Mouse (Mus musculus) liver (tissue): Measurements from ENCODE around the gene Tnxb.
A peak's percentile ranks its signal among the peaks of the same experiment; 100 is the strongest.

ENCODE experiments used
- DNase-seq: peaks from one replicate; pipeline ENCODE4 v3.0.0-alpha.2; 2020; ENCODE audit warnings: mixed read lengths

Tnxb gene

GRCm38 (mm10) chr17:34660259-34660820, 10.0 kb upstream of the Tnxb start:
- DNase-seq = no peak

DNA sequence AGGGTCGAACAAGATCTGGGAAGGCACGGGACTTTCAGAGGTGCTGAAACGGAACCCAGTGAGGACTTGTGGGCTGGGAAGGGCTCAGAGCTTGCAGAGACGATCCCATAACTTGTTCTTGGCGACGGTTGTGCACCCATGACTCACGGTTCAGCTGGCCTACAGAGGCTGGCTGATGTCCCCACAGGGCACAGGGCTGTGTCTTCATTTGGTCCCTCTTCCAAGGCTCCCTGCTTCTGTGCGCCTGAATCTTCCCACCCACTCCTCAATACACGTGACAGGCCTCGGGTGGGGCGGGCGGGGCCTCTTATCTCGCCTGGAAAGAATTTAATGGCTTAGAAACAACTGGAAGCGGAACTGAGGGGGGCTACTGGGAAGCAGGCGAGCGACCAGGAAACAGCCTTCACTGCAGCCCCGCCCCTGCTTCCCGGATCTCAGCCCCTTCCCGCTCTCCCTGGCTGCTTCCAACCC, 9.2 kb upstream of the Tnxb start:
- DNase-seq = peak; percentile 25

GRCm38 (mm10) chr17:34662468-34662867, 7.9 kb upstream of the Tnxb start:
- no peak for DNase-seq

DNA sequence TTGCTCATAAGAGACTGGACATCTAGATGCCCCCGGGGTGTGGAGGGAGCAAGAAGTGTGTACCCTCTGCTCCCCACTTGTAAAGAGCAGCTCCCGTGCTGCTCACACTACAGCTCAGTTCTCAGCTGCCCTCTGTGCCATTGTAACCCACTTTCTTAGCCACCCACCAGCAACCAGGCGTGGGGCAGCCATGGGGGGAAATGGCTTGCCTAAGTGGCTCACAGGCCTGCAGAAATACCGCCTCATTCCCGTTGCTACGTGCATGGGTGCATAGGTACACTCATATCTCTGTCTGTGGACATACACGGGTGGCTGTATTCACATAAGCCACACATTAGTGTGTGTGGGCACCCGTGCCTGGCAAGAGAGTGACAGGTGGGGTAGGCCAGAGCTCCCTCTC, 7.4 kb upstream of the Tnxb start:
- DNase-seq = no peak

DNA sequence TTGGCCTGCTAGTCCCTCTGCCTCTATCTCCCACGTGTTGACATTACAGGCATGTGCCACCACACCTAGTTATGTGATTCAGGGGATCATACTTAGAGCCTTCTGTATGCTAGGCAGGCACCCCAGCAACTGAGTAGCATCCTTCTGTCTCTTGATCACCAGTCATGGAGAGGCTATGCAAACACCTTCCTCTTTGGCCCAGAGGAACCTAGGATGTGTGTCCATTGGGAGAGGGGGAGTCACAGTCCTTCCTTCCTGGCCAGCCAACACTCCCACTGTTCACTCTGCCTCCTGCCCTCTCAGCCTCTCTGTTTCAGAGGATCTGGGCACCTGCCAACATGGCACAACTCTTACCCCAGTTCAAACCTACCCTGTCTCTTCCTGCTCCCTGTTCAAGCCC, 6.8 kb upstream of the Tnxb start:
- no peak for DNase-seq

DNA sequence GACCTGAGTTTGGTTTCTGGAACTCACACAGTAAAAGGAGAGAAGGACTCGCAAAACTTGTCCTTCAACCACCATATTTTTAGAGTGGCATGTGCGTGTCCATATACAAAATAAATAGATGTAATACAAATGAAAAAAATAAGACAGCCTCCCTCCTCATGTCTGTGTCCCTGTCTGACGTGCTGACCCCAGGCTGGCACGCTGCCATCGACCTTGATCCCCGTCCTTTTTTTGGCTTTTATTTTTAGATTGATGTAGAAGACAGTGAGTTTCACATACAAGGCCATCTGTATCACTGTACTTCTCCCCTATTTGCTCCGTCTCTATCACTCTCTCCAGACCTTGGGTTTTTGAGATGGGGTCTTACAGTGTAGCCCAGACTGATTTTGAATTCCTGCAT, 5.9 kb upstream of the Tnxb start:
- DNase-seq = no peak

GRCm38 (mm10) chr17:34671151-34672066, 1.1 kb downstream of the Tnxb start:
- no peak for DNase-seq

GRCm38 (mm10) chr17:34672246-34672792, 2.0 kb downstream of the Tnxb start:
- DNase-seq = no peak

- DNase-seq = no peak
Measured at GRCm38 (mm10) chr17:34673139-34673538, 2.8 kb downstream of the Tnxb start.

DNA sequence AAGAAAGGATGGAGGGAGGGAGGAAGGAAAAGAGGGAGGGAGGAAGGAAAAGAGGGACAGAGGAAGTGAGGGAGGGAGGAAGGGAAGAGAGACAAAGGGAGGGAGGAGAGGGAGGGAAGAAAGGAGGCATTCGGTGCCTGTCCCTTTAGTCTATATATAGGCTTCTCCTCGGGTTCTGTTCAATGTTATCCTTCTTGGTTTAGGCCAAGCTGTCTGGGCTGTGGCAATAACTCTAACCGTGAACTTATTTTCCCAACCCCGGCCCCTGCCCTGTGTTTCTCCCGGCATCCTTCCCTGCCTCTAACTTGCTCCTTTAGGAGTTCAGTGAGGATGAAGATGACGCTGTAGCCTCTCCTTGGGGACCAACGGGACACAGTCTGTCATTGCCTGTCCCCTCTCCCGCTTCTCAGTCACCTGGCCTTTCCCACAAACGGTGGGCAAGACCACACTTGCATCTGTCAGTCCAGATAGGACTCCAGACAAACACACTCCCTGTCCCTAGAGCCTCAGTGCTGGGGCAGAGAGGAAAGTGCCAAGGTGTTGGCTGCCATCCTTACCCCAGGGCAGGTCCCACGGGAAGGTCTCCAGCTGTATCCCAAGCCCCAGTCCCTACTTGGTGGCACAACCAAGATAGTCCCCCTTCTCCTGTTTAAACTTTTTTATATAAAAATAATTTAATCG, 4.3 kb downstream of the Tnxb start:
- no peak for DNase-seq

GRCm38 (mm10) chr17:34675205-34676092, 5.1 kb downstream of the Tnxb start:
- DNase-seq = no peak

- DNase-seq = no peak
Measured at GRCm38 (mm10) chr17:34676093-34676460, 5.7 kb downstream of the Tnxb start.

DNA sequence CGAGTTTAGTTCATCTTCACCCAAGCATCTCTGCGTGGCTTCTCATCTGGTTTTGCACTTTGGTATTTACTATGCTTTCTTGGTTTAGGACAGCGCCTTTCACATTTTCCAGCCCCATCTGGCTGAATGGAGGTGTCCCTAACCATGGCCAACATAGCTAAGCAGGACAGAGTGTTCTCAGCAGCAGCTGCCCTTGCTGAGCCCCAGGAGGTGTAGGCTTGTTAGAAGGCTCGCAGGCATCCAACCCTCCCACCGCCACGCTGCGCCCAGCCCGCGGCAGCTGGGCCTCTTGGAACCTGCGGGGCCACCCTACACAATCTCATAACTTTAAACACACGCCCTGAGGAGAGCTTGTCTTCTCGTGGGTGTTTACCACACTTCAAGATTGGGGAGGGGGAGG, 6.3 kb downstream of the Tnxb start:
- no peak for DNase-seq

- DNase-seq = no peak
Measured at GRCm38 (mm10) chr17:34680191-34680590, 9.9 kb downstream of the Tnxb start.

DNA sequence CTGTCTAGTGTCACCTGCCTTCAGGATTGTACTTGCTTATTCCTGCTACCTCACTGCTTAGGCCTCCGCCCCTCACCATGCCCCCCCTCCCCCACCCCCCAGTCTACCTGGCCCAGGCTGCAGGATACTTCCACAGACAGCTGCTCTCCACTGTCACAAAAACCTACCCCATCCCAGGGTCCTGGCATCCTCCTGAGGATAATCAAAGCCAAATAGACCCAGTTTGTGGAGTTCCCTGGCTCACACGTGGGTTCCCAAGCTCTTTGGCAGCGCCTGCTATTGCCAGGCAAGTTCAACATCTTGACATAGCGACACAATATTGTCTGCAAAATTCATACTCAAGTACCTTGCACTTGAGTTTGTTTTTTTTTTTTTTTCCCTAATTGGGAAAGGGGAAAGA, 10.3 kb downstream of the Tnxb start:
- no peak for DNase-seq

GRCm38 (mm10) chr17:34681132-34681571, 10.8 kb downstream of the Tnxb start:
- no peak for DNase-seq

DNA sequence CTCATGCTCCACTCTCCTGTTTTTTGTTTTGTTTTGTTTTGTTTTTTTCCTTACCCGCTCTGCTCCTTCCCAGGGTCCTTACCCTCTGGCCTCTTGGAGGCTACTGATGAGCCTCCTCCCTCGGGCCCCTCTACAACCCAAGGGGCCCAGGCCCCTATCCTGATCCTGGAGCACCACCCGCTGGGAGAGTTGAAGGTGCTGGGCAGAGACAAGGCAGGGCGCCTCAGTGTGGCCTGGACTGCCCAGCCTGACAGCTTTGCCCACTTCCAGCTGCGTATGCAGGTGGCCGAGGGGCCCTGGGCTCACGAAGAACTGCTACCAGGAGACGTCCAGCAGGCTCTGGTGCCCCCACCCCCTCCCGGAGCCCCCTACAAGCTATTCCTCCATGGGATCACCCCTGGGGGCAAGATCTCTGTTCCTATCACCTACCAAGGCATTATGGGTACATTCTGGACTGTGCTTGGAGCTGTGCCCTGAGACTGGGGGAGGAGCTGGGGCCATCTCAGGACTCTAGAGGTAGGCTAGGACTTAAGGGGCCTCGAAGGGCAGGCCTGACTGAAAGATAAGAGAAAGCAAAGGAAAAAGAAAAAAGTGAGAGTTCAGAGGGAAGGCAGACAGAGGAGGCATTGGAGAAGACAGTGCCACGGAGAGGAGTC, 11.7 kb downstream of the Tnxb start:
- no peak for DNase-seq

- no peak for DNase-seq
Measured at GRCm38 (mm10) chr17:34683179-34683578, 12.8 kb downstream of the Tnxb start.

- no peak for DNase-seq
Measured at GRCm38 (mm10) chr17:34683686-34684220, 13.4 kb downstream of the Tnxb start.

GRCm38 (mm10) chr17:34684253-34684893, 14.0 kb downstream of the Tnxb start:
- DNase-seq = no peak
